Mouse (Mus musculus) E14TG2a.4 (cell line): ENCODE measurements around the gene Klhdc2.

Experiments used
- H3K27me3 ChIP-seq: 2 replicates; pipeline ENCODE4 v1.6.1; 2014; ENCODE audit warnings: low read length, control low read depth; ENCODE audit not compliant: insufficient read depth
- H3K36me3 ChIP-seq: 2 replicates; pipeline ENCODE4 v1.6.1; 2014; ENCODE audit warnings: low read length, control low read depth; ENCODE audit not compliant: insufficient read depth
- H3K4me1 ChIP-seq: replicated peaks from 2 replicates; pipeline ENCODE4 v1.6.1; 2014; ENCODE audit warnings: low read depth, low read length, control low read depth
- H3K4me3 ChIP-seq: replicated peaks from 2 replicates; pipeline ENCODE4 v1.5.1; 2014; ENCODE audit warnings: mild to moderate bottlenecking, low read length
- H3K9me3 ChIP-seq: 2 replicates; pipeline ENCODE4 v1.6.1; 2014; ENCODE audit warnings: low read length, control low read depth
- CTCF ChIP-seq: conservative IDR thresholded peaks from 2 replicates; pipeline ENCODE4 v1.5.1; 2014; ENCODE audit warnings: low read length
- NANOG ChIP-seq: IDR thresholded peaks from 2 replicates; pipeline ENCODE4 v1.6.1; 2014; ENCODE audit warnings: borderline replicate concordance, low read length, mixed read lengths
- POU5F1 ChIP-seq: IDR thresholded peaks from 2 replicates; pipeline ENCODE4 v1.6.1; 2014; ENCODE audit warnings: low read length, borderline replicate concordance

Klhdc2 gene

GRCm38 (mm10) chr12:69295651-69296050 is 830 bp upstream of the Klhdc2 start:
- Histone ChIP-seq H3K9me3 (no peaks in the 10 kb centered on the region), H3K27me3 (peaks cover 14% of the 10 kb centered on the region), H3K4me3 (no peak overlapping the region), H3K36me3 (no peaks in the 10 kb centered on the region), H3K4me1 (peaks cover 29% of the 10 kb centered on the region)
- TF ChIP-seq NANOG, result no peak
- no peak for TF ChIP-seq CTCF
- TF ChIP-seq POU5F1, result no peak

GRCm38 (mm10) chr12:69297411-69298150 is 1.1 kb downstream of the Klhdc2 start:
- Histone ChIP-seq H3K9me3 (no peaks in the 10 kb centered on the region), H3K4me1 (peaks cover 29% of the 10 kb centered on the region)

GRCm38 (mm10) chr12:69298281-69298680 is 1.8 kb downstream of the Klhdc2 start:
- Histone ChIP-seq H3K27me3 (peaks cover 14% of the 10 kb centered on the region), H3K4me3 (no peak overlapping the region), H3K9me3 (no peaks in the 10 kb centered on the region), H3K4me1 (peaks cover 29% of the 10 kb centered on the region), H3K36me3 (peaks cover 13% of the 10 kb centered on the region)
- TF ChIP-seq CTCF (peak; percentile 13), NANOG (no peak), POU5F1 (no peak)

More at GRCm38 (mm10) chr12:69297411-69298150, 1.1 kb downstream of the Klhdc2 start:
- TF ChIP-seq POU5F1 (no peak), NANOG (no peak)
- Histone ChIP-seq H3K4me3 (peak overlapping the region; percentile 93), H3K27me3 (peaks cover 14% of the 10 kb centered on the region), H3K36me3 (0 out of 2 replicates have a peak, but pooled peaks cover 9% of the 10 kb centered on the region)

- Histone ChIP-seq H3K9me3 (no peaks in the 10 kb centered on the region), H3K27me3 (peaks cover 14% of the 10 kb centered on the region), H3K4me1 (peaks cover 29% of the 10 kb centered on the region), H3K36me3 (peaks cover 17% of the 10 kb centered on the region), H3K4me3 (no peak overlapping the region)
- no peak for TF ChIP-seq CTCF
- TF ChIP-seq POU5F1, result no peak
- no peak for TF ChIP-seq NANOG
These were observed 2.8 kb downstream of the Klhdc2 start for GRCm38 (mm10) chr12:69299231-69299630.

GRCm38 (mm10) chr12:69299831-69300230 is 3.4 kb downstream of the Klhdc2 start:
- no peak for TF ChIP-seq POU5F1
- TF ChIP-seq NANOG, result no peak
- TF ChIP-seq CTCF, result no peak
- peaks cover 29% of the 10 kb centered on the region for H3K4me1 ChIP-seq
- H3K4me3 ChIP-seq, result no peak overlapping the region
- no peaks in the 10 kb centered on the region for H3K9me3 ChIP-seq
- peaks cover 22% of the 10 kb centered on the region for H3K36me3 ChIP-seq
- peaks cover 14% of the 10 kb centered on the region for H3K27me3 ChIP-seq

GRCm38 (mm10) chr12:69300391-69300790 is 3.9 kb downstream of the Klhdc2 start:
- TF ChIP-seq CTCF, result no peak
- Histone ChIP-seq H3K4me1 (peaks cover 29% of the 10 kb centered on the region), H3K36me3 (peaks cover 27% of the 10 kb centered on the region), H3K27me3 (peaks cover 14% of the 10 kb centered on the region), H3K4me3 (no peak overlapping the region), H3K9me3 (no peaks in the 10 kb centered on the region)

- Histone ChIP-seq H3K4me1 (peaks cover 20% of the 10 kb centered on the region), H3K4me3 (no peak overlapping the region), H3K9me3 (no peaks in the 10 kb centered on the region), H3K27me3 (0 out of 2 replicates have a peak, but pooled peaks cover 3% of the 10 kb centered on the region), H3K36me3 (peaks cover 44% of the 10 kb centered on the region)
- TF ChIP-seq POU5F1 (no peak), NANOG (no peak), CTCF (no peak)
These were observed 5.7 kb downstream of the Klhdc2 start for GRCm38 (mm10) chr12:69302171-69302570.

- H3K4me3 ChIP-seq, result no peak overlapping the region
- peaks cover 61% of the 10 kb centered on the region for H3K36me3 ChIP-seq
- TF ChIP-seq NANOG (no peak), CTCF (no peak), POU5F1 (no peak)
- H3K27me3 ChIP-seq, result no peaks in the 10 kb centered on the region
- peaks cover 10% of the 10 kb centered on the region for H3K4me1 ChIP-seq
- no peaks in the 10 kb centered on the region for H3K9me3 ChIP-seq
These were observed 7.6 kb downstream of the Klhdc2 start for GRCm38 (mm10) chr12:69304051-69304450.

GRCm38 (mm10) chr12:69306333-69306732 is 9.9 kb downstream of the Klhdc2 start:
- H3K4me1 ChIP-seq, result no peaks in the 10 kb centered on the region
- H3K4me3 ChIP-seq, result no peak overlapping the region
- H3K36me3 ChIP-seq, result peaks cover 83% of the 10 kb centered on the region
- H3K27me3 ChIP-seq, result no peaks in the 10 kb centered on the region
- no peaks in the 10 kb centered on the region for H3K9me3 ChIP-seq
- TF ChIP-seq NANOG (no peak), CTCF (no peak), POU5F1 (no peak)
